Mouse (Mus musculus) lung, adult 2 months (tissue): ENCODE data around the gene Cactin. TPM values are rescaled to one million over a fixed set of nuclear protein-coding genes. Genes with fewer than 3 reads are reported as not detected.
A peak's percentile ranks its signal among the peaks of the same experiment; 100 is the strongest.

Experiments used
- DNase-seq: peaks from one replicate; pipeline ENCODE4 v3.0.0; 2022
- H3K4me1 ChIP-seq: fragments of 200-500 bp; 2 replicates; pipeline ENCODE4 v1.6.1; 2011; ENCODE audit warnings: low read length; ENCODE audit not compliant: control insufficient read depth, insufficient read depth
- H3K4me3 ChIP-seq: fragments of 200-500 bp; replicated peaks from 2 replicates; pipeline ENCODE3; 2011; ENCODE audit warnings: low read depth, mild to moderate bottlenecking, control low read depth, low read length; ENCODE audit errors: extremely low read depth
- CTCF ChIP-seq: fragments of 200-500 bp; IDR thresholded peaks from 2 replicates; pipeline ENCODE4 v1.5.1; 2011; ENCODE audit warnings: mild to moderate bottlenecking, low read length, control low read depth; ENCODE audit not compliant: insufficient read depth
- POLR2A ChIP-seq: fragments of 200-500 bp; IDR thresholded peaks from 2 replicates; pipeline ENCODE4 v1.6.1; 2011; ENCODE audit warnings: low read depth, mild to moderate bottlenecking, control low read depth, low read length, borderline replicate concordance; ENCODE audit errors: extremely low read depth
- WGBS: fragments of 180-500 bp; shearing (Covaris S2); methylation state at CpG from one replicate; pipeline ENCODE4 v1.1.7; 2018; 5-methylcytosine and 5-hydroxymethylcytosine counted together
- polyA plus RNA-seq: library from polyadenylated mRNA; depleted of rRNA; stranded (reverse); fragments of >200 nt; gene quantifications from 2 replicates; pipeline ENCODE4 v1.2.3, GENCODE M21; 2012

Gene Cactin
- polyA plus RNA-seq, 1 experiment, result 30.5 TPM

GRCm38 (mm10) chr10:81356352-81356990 is 35.6 kb downstream of the Cactin start:
- no peak for DNase-seq
- Histone ChIP-seq H3K4me3 (no peak overlapping the region), H3K4me1 (peaks cover 7% of the 10 kb centered on the region; the same call in 1 of the 2 replicates)
- WGBS, result 52% methylated on average over 12 of the region's 12 CpGs
- no peak for TF ChIP-seq POLR2A

- TF ChIP-seq POLR2A (peak; percentile 28; the same call in 1 of the 2 replicates), CTCF (no peak)
- DNase-seq, result peak; percentile 88
- WGBS, result 2% methylated on average over 79 of the region's 79 CpGs
- peak within 1 kb of the TSS; percentile 87 for H3K4me3 ChIP-seq
- peaks cover 7% of the 10 kb centered on the region; the same call in 1 of the 2 replicates for H3K4me1 ChIP-seq
Observed at GRCm38 (mm10) chr10:81356991-81357844, 36.3 kb downstream of the Cactin start, which contains the start of gene Mfsd12. TSS of gene Mfsd12 (plus strand) at chr10:81357491.

GRCm38 (mm10) chr10:81358209-81358608 is 37.3 kb downstream of the Cactin start:
- Histone ChIP-seq H3K4me3 (peak overlapping the region; percentile 87), H3K4me1 (peaks cover 8% of the 10 kb centered on the region; the same call in 1 of the 2 replicates)
- TF ChIP-seq CTCF, result no peak
- TF ChIP-seq POLR2A, result no peak
- no peak for DNase-seq
- 29% methylated on average over 4 of the region's 4 CpGs for WGBS

DNA sequence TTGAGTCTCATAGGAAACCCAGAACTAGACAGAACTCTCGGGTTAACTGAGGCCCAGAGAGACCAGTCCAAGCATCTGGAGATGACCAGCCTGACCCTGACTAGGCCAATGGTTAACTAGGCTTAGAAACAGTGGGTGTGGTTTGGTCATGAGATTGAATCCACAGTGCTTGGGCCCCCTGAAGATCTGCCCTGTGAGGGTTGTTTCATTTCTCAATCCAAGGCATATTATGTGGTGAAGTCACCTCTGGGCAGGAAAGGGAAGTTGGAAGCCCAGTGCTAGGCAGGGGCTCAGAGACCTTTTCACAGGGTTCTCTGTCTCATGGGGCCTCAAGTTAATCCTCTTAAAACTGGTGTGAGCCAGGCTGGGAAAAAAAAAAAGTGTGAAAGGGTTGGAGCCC is 37.9 kb downstream of the Cactin start:
- no peak overlapping the region for H3K4me3 ChIP-seq
- peaks cover 9% of the 10 kb centered on the region; the same call in 1 of the 2 replicates for H3K4me1 ChIP-seq
- TF ChIP-seq POLR2A, result no peak
- 59% methylated on average over 1 of the region's 1 CpGs for WGBS
- DNase-seq, result no peak

DNA sequence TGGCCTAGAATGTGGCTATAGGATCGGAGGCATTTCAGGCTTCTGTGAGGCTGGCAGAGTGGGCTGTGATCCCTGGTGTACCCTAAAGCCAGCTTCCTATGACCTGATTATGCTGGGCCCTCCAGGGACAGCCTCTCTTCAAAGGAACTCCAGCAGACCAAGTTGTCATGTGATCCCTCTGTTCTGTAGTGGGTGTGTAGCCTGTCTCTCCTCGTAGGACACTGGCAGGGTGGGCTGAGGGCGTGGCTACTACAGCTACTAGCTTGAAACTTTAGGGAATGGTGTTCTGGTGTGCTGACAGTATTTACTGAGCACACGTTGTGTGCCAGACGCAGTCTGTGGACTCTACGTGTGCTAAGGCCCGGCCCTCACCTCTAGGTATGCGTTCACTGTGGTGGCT is 39.8 kb downstream of the Cactin start:
- Histone ChIP-seq H3K4me3 (no peak overlapping the region), H3K4me1 (peaks cover 11% of the 10 kb centered on the region; the same call in 1 of the 2 replicates)
- no peak for DNase-seq
- 68% methylated on average over 8 of the region's 8 CpGs for WGBS
- no peak for TF ChIP-seq CTCF
- TF ChIP-seq POLR2A, result no peak

DNA sequence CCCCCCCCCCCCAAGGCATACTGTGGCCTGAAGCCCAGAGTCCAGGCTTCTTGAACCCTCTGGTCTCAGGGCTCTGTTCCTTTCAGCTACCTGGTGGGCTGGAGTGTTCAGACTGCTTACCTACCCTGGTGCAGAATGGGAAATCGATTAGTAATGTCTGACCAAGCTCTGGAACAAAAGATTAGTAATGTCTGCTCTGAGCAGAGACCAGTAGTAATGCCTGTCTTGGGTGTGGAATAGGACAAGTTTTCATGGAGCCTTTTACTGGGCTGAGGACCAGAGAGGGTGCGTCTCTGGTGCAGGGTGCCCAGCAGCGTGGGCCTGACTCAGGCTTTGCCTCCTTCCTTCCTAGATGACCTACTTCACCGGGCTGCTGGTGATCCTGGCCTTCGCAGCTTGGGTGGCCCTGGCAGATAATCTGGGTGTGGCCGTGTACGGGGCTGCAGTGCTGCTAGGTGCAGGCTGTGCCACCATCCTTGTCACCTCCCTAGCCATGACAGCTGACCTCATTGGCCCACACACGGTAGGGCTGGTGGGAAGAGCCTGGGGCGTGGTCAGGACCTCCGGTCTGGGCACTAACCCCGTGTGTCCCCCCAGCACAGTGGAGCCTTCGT is 41.5 kb downstream of the Cactin start:
- TF ChIP-seq CTCF (no peak), POLR2A (no peak)
- WGBS, result 55% methylated on average over 12 of the region's 12 CpGs
- Histone ChIP-seq H3K4me1 (peaks cover 11% of the 10 kb centered on the region; the same call in 1 of the 2 replicates), H3K4me3 (no peak overlapping the region)
- DNase-seq, result no peak

GRCm38 (mm10) chr10:81363436-81364346 is 42.8 kb downstream of the Cactin start:
- peaks cover 6% of the 10 kb centered on the region; the same call in 1 of the 2 replicates for H3K4me1 ChIP-seq
- peak overlapping the region; percentile 7 for H3K4me3 ChIP-seq
- DNase-seq, result no peak
- TF ChIP-seq POLR2A (no peak), CTCF (no peak)
- 40% methylated on average over 54 of the region's 54 CpGs for WGBS

DNA sequence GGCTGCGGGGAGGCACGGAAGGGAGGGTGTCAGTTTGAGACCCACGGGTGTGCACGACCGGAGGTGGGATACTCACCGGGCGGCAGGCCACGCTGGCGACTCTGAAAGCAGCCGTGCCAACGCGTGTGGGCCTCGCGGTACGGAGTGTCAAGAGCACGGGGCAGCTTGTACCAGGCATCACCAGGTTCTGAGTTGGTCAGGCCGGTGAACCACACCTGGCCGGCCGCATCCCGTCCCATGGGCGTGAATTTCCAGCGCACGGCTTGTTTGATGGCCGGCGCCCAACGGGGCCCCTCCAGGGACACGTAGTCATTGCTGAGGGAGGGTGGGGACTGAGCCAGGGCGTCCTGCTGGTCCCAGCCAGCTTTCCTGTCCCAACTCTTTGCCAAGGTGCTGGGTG is 43.8 kb downstream of the Cactin start:
- no peak for DNase-seq
- WGBS, result 26% methylated on average over 28 of the region's 28 CpGs
- 0 out of 2 replicates have a peak, but pooled peaks have one; percentile 26 for TF ChIP-seq POLR2A
- no peak for TF ChIP-seq CTCF
- Histone ChIP-seq H3K4me3 (peak overlapping the region; percentile 9), H3K4me1 (0 out of 2 replicates have a peak, but pooled peaks cover 5% of the 10 kb centered on the region)
